Mouse (Mus musculus) cerebellum, adult 9-10 months (tissue): ENCODE data around the gene Sft2d1.

Experiments
- DNase-seq: peaks from one replicate; pipeline ENCODE4 v3.0.0; 2022

The Sft2d1 gene

GRCm38 (mm10) chr17:8361281-8362103, 50.6 kb downstream of the Sft2d1 start:
- no peak for DNase-seq

- peak; percentile 46 for DNase-seq
Observed at GRCm38 (mm10) chr17:8367514-8368480, 56.9 kb downstream of the Sft2d1 start.

GRCm38 (mm10) chr17:8368570-8368969, 57.7 kb downstream of the Sft2d1 start:
- DNase-seq: peak; percentile 75

- peak; percentile 30 for DNase-seq
Observed at GRCm38 (mm10) chr17:8369171-8369570, 58.3 kb downstream of the Sft2d1 start.

GRCm38 (mm10) chr17:8370634-8371229, 59.8 kb downstream of the Sft2d1 start:
- DNase-seq: no peak

- DNase-seq: peak; percentile 49
Observed at GRCm38 (mm10) chr17:8371834-8372233, 60.9 kb downstream of the Sft2d1 start.

GRCm38 (mm10) chr17:8372286-8373046, 61.6 kb downstream of the Sft2d1 start:
- peak; percentile 88 for DNase-seq
